Mouse (Mus musculus): Measurements from ENCODE around the gene Fzd2.

GRCm38 (mm10) chr11:102578341-102579118 lies 25.7 kb upstream of the Fzd2 start:
- peak; percentile 95 for TF ChIP-seq CTCF (IDR thresholded peaks at IDR 0.05; ENCODE audit: control insufficient read depth, insufficient read depth, insufficient replicate concordance, low read depth, low read length)
- no peak for TF ChIP-seq POLR2A (IDR thresholded peaks at IDR 0.05; ENCODE audit: control insufficient read depth, low read depth, low read length)

Measured in testis, adult 2 months (tissue).